Mouse (Mus musculus): ENCODE results near the gene 9230113P08Rik.

- TF ChIP-seq EP300 (IDR thresholded peaks at IDR 0.05; ENCODE audit: insufficient read depth, low read depth, low read length) (no peak), CTCF (IDR thresholded peaks at IDR 0.05; ENCODE audit: low read depth, low read length) (no peak)
Observed at GRCm38 (mm10) chr9:35904494-35904893, 3.7 kb upstream of the 9230113P08Rik start.
